Mouse (Mus musculus) E14TG2a.4 (cell line): ENCODE measurements around the gene Ddx23.

Experiments
- H3K27me3 ChIP-seq: 2 replicates; pipeline ENCODE4 v1.6.1; 2014; ENCODE audit warnings: low read length, control low read depth; ENCODE audit not compliant: insufficient read depth
- H3K36me3 ChIP-seq: 2 replicates; pipeline ENCODE4 v1.6.1; 2014; ENCODE audit warnings: low read length, control low read depth; ENCODE audit not compliant: insufficient read depth
- H3K4me1 ChIP-seq: replicated peaks from 2 replicates; pipeline ENCODE4 v1.6.1; 2014; ENCODE audit warnings: low read depth, low read length, control low read depth
- H3K4me3 ChIP-seq: replicated peaks from 2 replicates; pipeline ENCODE4 v1.5.1; 2014; ENCODE audit warnings: mild to moderate bottlenecking, low read length
- H3K9me3 ChIP-seq: 2 replicates; pipeline ENCODE4 v1.6.1; 2014; ENCODE audit warnings: low read length, control low read depth
- CTCF ChIP-seq: conservative IDR thresholded peaks from 2 replicates; pipeline ENCODE4 v1.5.1; 2014; ENCODE audit warnings: low read length
- NANOG ChIP-seq: IDR thresholded peaks from 2 replicates; pipeline ENCODE4 v1.6.1; 2014; ENCODE audit warnings: borderline replicate concordance, low read length, mixed read lengths
- POU5F1 ChIP-seq: IDR thresholded peaks from 2 replicates; pipeline ENCODE4 v1.6.1; 2014; ENCODE audit warnings: low read length, borderline replicate concordance

The Ddx23 gene

GRCm38 (mm10) chr15:98691486-98692147 is 28.9 kb upstream of the Ddx23 start:
- TF ChIP-seq POU5F1 = no peak
- TF ChIP-seq CTCF = no peak
- no peak for TF ChIP-seq NANOG
- Histone ChIP-seq H3K36me3 (no peaks in the 10 kb centered on the region), H3K4me1 (peaks cover 46% of the 10 kb centered on the region)

DNA sequence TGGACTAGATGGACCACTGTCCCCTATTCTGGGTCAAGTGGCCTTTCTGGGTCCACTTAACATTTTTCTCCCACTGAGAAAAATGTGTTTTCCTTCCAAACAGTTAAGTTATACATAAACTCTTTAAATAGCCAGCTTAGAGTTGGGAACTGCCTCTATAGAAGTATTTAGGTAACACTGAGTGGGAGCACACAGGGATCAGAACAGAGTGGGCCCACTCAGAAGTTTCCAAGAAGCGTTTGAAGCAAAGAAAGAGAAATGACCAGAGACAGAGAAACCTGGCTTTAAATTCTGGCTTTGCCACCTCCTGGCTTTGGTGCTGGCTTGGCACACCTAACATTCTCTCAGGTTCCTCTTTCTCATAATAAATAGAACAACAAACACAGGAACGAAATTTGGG is 27.0 kb upstream of the Ddx23 start:
- Histone ChIP-seq H3K4me3 (no peak overlapping the region), H3K36me3 (no peaks in the 10 kb centered on the region), H3K27me3 (peaks cover 14% of the 10 kb centered on the region), H3K9me3 (no peaks in the 10 kb centered on the region), H3K4me1 (peaks cover 27% of the 10 kb centered on the region)
- TF ChIP-seq CTCF (no peak), NANOG (no peak), POU5F1 (no peak)

More at GRCm38 (mm10) chr15:98691486-98692147, 28.9 kb upstream of the Ddx23 start:
- H3K9me3 ChIP-seq = no peaks in the 10 kb centered on the region
- no peak overlapping the region for H3K4me3 ChIP-seq
- peaks cover 27% of the 10 kb centered on the region for H3K27me3 ChIP-seq

DNA sequence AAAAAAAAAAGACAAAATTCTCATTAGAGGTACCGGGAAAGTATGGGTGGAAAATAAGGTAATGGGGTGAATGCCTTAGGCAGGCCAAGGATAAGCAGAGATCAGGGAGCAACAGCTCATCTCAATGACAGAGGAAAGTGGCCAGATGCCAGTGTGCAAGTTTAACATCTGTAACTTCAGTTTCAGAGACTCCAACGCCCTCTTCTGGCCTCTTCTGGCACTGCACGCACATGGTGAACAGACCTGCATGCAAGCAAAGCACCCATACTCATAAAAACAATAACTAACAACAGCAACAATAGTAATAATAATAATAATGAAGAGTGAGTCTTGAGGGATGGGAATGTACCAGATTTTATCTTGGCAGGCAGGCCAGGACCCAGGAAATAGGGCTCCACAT is 23.2 kb upstream of the Ddx23 start:
- H3K4me1 ChIP-seq = peaks cover 14% of the 10 kb centered on the region

DNA sequence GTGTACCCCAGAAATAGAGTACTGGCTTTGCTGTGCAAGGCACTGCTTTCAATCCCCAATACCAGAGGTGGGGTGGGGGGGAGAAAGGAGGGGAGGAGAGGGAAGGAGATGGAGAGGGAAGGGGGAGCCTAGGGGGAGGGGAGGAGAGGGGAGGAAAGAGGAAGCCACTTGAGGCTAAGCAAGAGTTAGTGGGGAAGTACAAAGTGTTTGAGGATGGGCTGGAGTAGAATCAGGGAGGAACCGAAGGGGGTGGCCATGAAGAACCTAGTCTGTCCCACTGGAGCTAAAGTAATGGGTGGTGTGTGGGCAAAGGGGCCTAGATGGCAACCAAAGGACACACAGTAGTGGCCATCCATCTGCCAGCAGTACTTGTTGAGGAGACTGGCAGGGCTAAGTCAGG is 21.1 kb upstream of the Ddx23 start:
- H3K4me3 ChIP-seq = no peak overlapping the region
- H3K9me3 ChIP-seq = no peaks in the 10 kb centered on the region
- no peaks in the 10 kb centered on the region for H3K36me3 ChIP-seq
- H3K27me3 ChIP-seq = peaks cover 26% of the 10 kb centered on the region
- H3K4me1 ChIP-seq = peaks cover 7% of the 10 kb centered on the region; the same call in 1 of the 2 replicates
- TF ChIP-seq POU5F1 (no peak), NANOG (no peak), CTCF (no peak)

More for the DNA sequence above, 23.2 kb upstream of the Ddx23 start:
- TF ChIP-seq POU5F1 (no peak), NANOG (no peak), CTCF (peak; percentile 61)
- H3K36me3 ChIP-seq = no peaks in the 10 kb centered on the region
- no peak overlapping the region for H3K4me3 ChIP-seq
- H3K27me3 ChIP-seq = peaks cover 14% of the 10 kb centered on the region
- no peaks in the 10 kb centered on the region for H3K9me3 ChIP-seq

DNA sequence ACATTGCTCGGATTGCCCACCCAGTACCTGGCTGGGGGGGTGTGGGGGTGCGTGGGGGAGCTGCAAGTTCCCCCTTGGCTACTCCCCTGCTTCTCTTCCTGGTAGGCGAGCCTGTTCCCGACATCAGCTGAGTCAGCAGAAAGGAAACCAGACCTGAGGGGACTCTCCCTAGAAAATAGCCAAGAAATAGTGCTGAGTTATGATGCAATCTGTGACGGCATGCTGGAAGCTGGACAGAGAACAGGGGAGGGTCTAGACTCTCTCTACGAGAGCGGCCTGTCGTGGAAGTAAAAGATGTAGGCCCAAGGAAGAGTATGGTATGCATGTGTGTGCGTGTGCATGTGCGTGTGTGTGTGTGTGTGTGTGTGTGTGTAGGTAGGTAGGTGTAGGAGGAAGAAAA is 20.5 kb upstream of the Ddx23 start:
- H3K9me3 ChIP-seq = no peaks in the 10 kb centered on the region
- TF ChIP-seq CTCF (no peak), NANOG (no peak), POU5F1 (no peak)
- H3K4me1 ChIP-seq = peaks cover 3% of the 10 kb centered on the region; the same call in 1 of the 2 replicates
- H3K27me3 ChIP-seq = peaks cover 30% of the 10 kb centered on the region
- H3K4me3 ChIP-seq = no peak overlapping the region
- no peaks in the 10 kb centered on the region for H3K36me3 ChIP-seq

GRCm38 (mm10) chr15:98681633-98682032 is 18.9 kb upstream of the Ddx23 start:
- Histone ChIP-seq H3K27me3 (peaks cover 41% of the 10 kb centered on the region), H3K9me3 (no peaks in the 10 kb centered on the region), H3K4me3 (no peak overlapping the region), H3K4me1 (peaks cover 16% of the 10 kb centered on the region), H3K36me3 (no peaks in the 10 kb centered on the region)
- TF ChIP-seq CTCF = no peak

DNA sequence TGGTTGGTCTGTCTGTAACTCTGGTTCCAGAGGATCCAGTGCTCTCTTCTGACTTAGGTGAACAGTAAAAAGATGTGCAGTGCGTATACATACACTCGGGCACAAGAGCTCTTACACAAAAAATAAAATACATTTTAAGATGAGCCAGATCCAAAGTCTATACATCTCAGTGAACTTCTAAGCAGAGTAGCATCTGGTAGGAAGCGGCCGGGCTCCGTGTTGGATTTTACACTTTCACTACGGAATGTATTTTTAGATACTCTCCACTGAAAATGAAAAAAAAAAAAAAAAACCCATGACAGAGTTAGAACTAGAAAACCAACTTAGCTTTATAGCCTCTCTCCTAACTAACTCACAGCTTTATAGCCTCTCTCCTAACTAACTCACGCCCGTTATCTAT is 18.0 kb upstream of the Ddx23 start:
- no peaks in the 10 kb centered on the region for H3K9me3 ChIP-seq
- no peak for TF ChIP-seq NANOG
- no peak for TF ChIP-seq CTCF
- TF ChIP-seq POU5F1 = no peak

DNA sequence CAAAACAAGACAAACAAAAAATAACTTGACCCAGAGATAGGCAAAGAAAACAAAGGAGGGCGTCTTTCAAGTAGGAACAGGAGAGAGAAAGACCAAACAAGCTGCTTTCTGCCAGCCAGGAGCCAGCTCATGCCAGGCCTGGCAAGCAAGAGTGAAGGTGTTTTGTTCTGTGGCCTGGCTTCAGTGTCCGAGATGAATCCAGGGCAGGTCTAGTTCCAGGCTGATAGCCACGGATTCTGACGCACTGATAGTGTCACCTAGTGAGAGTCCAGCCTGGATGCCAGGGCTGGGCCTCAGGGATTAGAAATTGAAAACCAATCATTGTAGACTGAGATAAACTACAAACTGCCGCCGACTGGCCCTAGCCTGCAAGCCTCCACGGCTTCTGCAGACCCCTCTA is 15.3 kb upstream of the Ddx23 start:
- H3K27me3 ChIP-seq = peaks cover 58% of the 10 kb centered on the region
- TF ChIP-seq NANOG = no peak
- TF ChIP-seq CTCF = no peak
- TF ChIP-seq POU5F1 = no peak
- H3K9me3 ChIP-seq = peaks cover 13% of the 10 kb centered on the region
- H3K4me3 ChIP-seq = no peak overlapping the region
- peaks cover 7% of the 10 kb centered on the region for H3K36me3 ChIP-seq
- peaks cover 44% of the 10 kb centered on the region for H3K4me1 ChIP-seq

More for the DNA sequence above, 18.0 kb upstream of the Ddx23 start:
- H3K27me3 ChIP-seq = peaks cover 51% of the 10 kb centered on the region
- H3K4me3 ChIP-seq = no peak overlapping the region
- peaks cover 25% of the 10 kb centered on the region for H3K4me1 ChIP-seq
- no peaks in the 10 kb centered on the region for H3K36me3 ChIP-seq
